Mouse (Mus musculus) small intestine, adult 10 weeks (tissue): ENCODE data around the gene Mcm9. TPM values are rescaled to one million over a fixed set of nuclear protein-coding genes. Genes with fewer than 3 reads are reported as not detected.

Source experiments
- polyA plus RNA-seq: library from polyadenylated mRNA; stranded (reverse); fragments of 350-450 nt; fragmentation: Illumina TruSeq; extraction: RNeasy Lipid Tissue Mini Kit (QIAGEN cat#74804); gene quantifications from one replicate; pipeline ENCODE4 v1.2.3, GENCODE M21; 2014; ENCODE audit warnings: low replicate concordance

The Mcm9 gene
- polyA plus RNA-seq, result 10.2 TPM

GRCm38 (mm10) chr10:53630339-53630738 is at the start of gene Mcm9:
TSS of gene Mcm9 (minus strand) at chr10:53630439.

GRCm38 (mm10) chr10:53596677-53597120 is 33.5 kb downstream of the Mcm9 start, which contains the start of gene Asf1a:
TSS of gene Asf1a (plus strand) at chr10:53596757.

Other genes with a start within 250 kb of the Mcm9 start
- 70.8 TPM for gene Asf1a, start 33.7 kb downstream of the Mcm9 start, polyA plus RNA-seq
- 1.7 TPM for gene Fam184a, start 120.7 kb upstream of the Mcm9 start, polyA plus RNA-seq